Mouse (Mus musculus) lung, embryonic 14.5 days (tissue): ENCODE results near the gene Olfr487. TPM values are rescaled to one million over a fixed set of nuclear protein-coding genes. Genes with fewer than 3 reads are reported as not detected.
"Not testable (repeated sequence)": the region's sequence is repeated elsewhere in the genome, so short reads cannot be mapped to it uniquely, and the experiment has no call there.

ENCODE experiments used
- ATAC-seq: fragments of 200-750 bp; cut with Nextera tagmentation; 2 replicates; pipeline ENCODE4 v1.8.0; 2017; ENCODE audit warnings: mild to moderate bottlenecking, moderate TSS enrichment, moderate library complexity; ENCODE audit not compliant: insufficient read depth
- DNase-seq: peaks from one replicate; pipeline ENCODE4 v3.0.0-alpha.2; 2015
- H3K27ac ChIP-seq: fragments of 300-500 bp; sonication (generic); 2 replicates; pipeline ENCODE4 v1.5.1; 2014; ENCODE audit warnings: low read depth, mild to moderate bottlenecking, moderate library complexity
- H3K27me3 ChIP-seq: fragments of 300-500 bp; sonication (generic); 2 replicates; pipeline ENCODE4 v1.6.1; 2014; ENCODE audit warnings: low read length, control low read depth; ENCODE audit not compliant: insufficient read depth
- H3K36me3 ChIP-seq: fragments of 300-500 bp; sonication (generic); 2 replicates; pipeline ENCODE4 v1.6.1; 2014; ENCODE audit warnings: control low read depth; ENCODE audit not compliant: insufficient read depth
- H3K4me1 ChIP-seq: fragments of 300-500 bp; sonication (generic); 2 replicates; pipeline ENCODE4 v1.6.1; 2014; ENCODE audit warnings: antibody characterized with exemption, control low read depth; ENCODE audit not compliant: insufficient read depth
- H3K4me2 ChIP-seq: fragments of 300-500 bp; sonication (generic); 2 replicates; pipeline ENCODE4 v1.6.1; 2014; ENCODE audit warnings: mild to moderate bottlenecking
- H3K4me3 ChIP-seq: fragments of 300-500 bp; sonication (generic); 2 replicates; pipeline ENCODE4 v1.5.1; 2014; ENCODE audit warnings: low read depth, low read length
- H3K9ac ChIP-seq: fragments of 300-500 bp; sonication (generic); 2 replicates; pipeline ENCODE4 v1.6.1; 2014
- H3K9me3 ChIP-seq: fragments of 300-500 bp; sonication (generic); 2 replicates; pipeline ENCODE4 v1.6.1; 2016; ENCODE audit warnings: low read depth, low read length, control low read depth
- CTCF ChIP-seq: IDR thresholded peaks from 2 replicates; pipeline ENCODE4 v1.5.1; 2016; ENCODE audit warnings: antibody characterized with exemption, low read depth
- WGBS: fragments of 180-500 bp; shearing (Covaris S2); extraction: QIAGEN DNeasy Blood & Tissue Kit; methylation state at CpG from one replicate; pipeline ENCODE4 v1.1.7; 2014; 5-methylcytosine and 5-hydroxymethylcytosine counted together
- polyA plus RNA-seq: library from polyadenylated mRNA; unstranded; fragments of >200 nt; fragmentation: Nextera tagmentation; extraction: Ambion mirVana; gene quantifications from 2 replicates; pipeline ENCODE4 v1.2.1, GENCODE M21; 2014

The Olfr487 gene
- polyA plus RNA-seq, result not detected in 2 replicates

DNA sequence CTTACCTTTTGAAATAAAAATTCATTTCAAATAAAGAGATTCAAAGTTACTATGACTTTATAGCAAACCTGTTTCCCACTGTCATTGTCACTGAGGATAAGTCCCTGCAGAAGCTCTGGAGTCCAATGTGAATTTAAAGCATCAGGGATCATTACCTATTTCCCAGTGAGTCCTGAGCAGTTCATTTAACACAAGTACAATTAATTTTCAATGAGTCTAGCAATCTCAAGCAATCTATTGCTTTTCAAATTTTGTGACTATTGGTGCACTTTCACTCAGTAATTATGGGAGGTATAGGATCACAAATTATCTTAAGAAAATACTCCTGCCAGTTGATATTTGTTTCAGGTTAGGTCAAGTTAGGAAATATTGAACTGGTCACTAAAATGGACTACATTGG lies at the start of gene Olfr487:
Olfr487 (minus strand) TSS at position 101 of the 400 bp plus-strand sequence.
- H3K9ac ChIP-seq, H3K9me3 ChIP-seq, H3K36me3 ChIP-seq, H3K27ac ChIP-seq, H3K4me1 ChIP-seq, H3K27me3 ChIP-seq, ATAC-seq, H3K4me3 ChIP-seq, DNase-seq, H3K4me2 ChIP-seq: not testable (repeated sequence)

GRCm38 (mm10) chr7:108258247-108258646 lies 43.8 kb upstream of the Olfr487 start, which contains the start of gene Olfr488:
Gene Olfr488, minus strand, starts transcription at chr7:108258347.
- H3K9me3 ChIP-seq, result no peaks in the 10 kb centered on the region
- no peak within 1 kb of the TSS for H3K27ac ChIP-seq
- no peaks in the 10 kb centered on the region for H3K36me3 ChIP-seq
- TF ChIP-seq CTCF, result no peak
- DNase-seq (no peak), ATAC-seq (no peak)
- H3K4me2 ChIP-seq, result no peak within 1 kb of the TSS
- H3K9ac ChIP-seq, result no peak within 1 kb of the TSS
- no peaks in the 10 kb centered on the region for H3K27me3 ChIP-seq
- H3K4me3 ChIP-seq, result no peak within 1 kb of the TSS
- no peaks in the 10 kb centered on the region for H3K4me1 ChIP-seq

GRCm38 (mm10) chr7:108233551-108233950 lies 19.1 kb upstream of the Olfr487 start:
- H3K9me3 ChIP-seq, result no peaks in the 10 kb centered on the region
- H3K4me1 ChIP-seq, result no peaks in the 10 kb centered on the region
- H3K36me3 ChIP-seq, result no peaks in the 10 kb centered on the region
- 74% methylated on average over 3 of the region's 3 CpGs for WGBS
- no peak for DNase-seq
- H3K4me3 ChIP-seq, result no peak overlapping the region
- no peaks in the 10 kb centered on the region for H3K27me3 ChIP-seq
- no peak for TF ChIP-seq CTCF
- no peak overlapping the region for H3K4me2 ChIP-seq
- no peak overlapping the region for H3K27ac ChIP-seq
- no peak overlapping the region for H3K9ac ChIP-seq
- ATAC-seq, result no peak

DNA sequence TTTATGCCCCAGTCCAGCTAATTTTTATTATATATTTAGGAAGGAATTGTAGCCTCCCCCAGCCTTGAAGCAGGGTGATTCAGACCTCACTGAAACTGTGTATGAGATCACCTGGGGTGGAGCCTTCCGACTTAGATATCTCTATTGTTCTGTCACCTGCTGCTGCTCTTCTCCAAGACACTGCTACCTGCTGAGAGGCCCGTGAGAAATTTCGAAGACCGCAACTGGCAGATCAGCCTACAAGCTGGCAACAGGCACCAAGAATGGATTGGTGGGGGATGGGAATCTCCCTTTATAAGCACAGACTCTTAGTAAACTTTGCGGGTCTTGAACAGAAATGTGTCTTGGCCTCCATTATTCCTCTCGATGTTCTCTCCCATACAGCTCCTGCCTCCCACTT lies 17.5 kb downstream of the Olfr487 start:
- no peak overlapping the region for H3K4me2 ChIP-seq
- WGBS, result 76% methylated on average over 6 of the region's 6 CpGs
- H3K27ac ChIP-seq, result no peak overlapping the region
- TF ChIP-seq CTCF, result no peak
- no peak overlapping the region for H3K4me3 ChIP-seq
- H3K4me1 ChIP-seq, result no peaks in the 10 kb centered on the region
- H3K27me3 ChIP-seq, result no peaks in the 10 kb centered on the region
- no peaks in the 10 kb centered on the region for H3K36me3 ChIP-seq
- no peaks in the 10 kb centered on the region for H3K9me3 ChIP-seq
- no peak overlapping the region for H3K9ac ChIP-seq
- ATAC-seq, result no peak
- DNase-seq, result no peak

GRCm38 (mm10) chr7:108196337-108196736 lies 18.1 kb downstream of the Olfr487 start:
- H3K27me3 ChIP-seq, DNase-seq, H3K9ac ChIP-seq, H3K27ac ChIP-seq, H3K4me1 ChIP-seq, H3K4me3 ChIP-seq, H3K9me3 ChIP-seq, ATAC-seq, H3K4me2 ChIP-seq, H3K36me3 ChIP-seq: not testable (repeated sequence)
- WGBS, result 64% methylated on average over 3 of the region's 3 CpGs

GRCm38 (mm10) chr7:108192714-108193113 lies 21.7 kb downstream of the Olfr487 start:
- not testable (repeated sequence) for DNase-seq, H3K36me3 ChIP-seq, H3K4me2 ChIP-seq, H3K27ac ChIP-seq, H3K27me3 ChIP-seq, H3K4me1 ChIP-seq, H3K4me3 ChIP-seq, H3K9me3 ChIP-seq, ATAC-seq, H3K9ac ChIP-seq
- 61% methylated on average over 1 of the region's 1 CpGs for WGBS

DNA sequence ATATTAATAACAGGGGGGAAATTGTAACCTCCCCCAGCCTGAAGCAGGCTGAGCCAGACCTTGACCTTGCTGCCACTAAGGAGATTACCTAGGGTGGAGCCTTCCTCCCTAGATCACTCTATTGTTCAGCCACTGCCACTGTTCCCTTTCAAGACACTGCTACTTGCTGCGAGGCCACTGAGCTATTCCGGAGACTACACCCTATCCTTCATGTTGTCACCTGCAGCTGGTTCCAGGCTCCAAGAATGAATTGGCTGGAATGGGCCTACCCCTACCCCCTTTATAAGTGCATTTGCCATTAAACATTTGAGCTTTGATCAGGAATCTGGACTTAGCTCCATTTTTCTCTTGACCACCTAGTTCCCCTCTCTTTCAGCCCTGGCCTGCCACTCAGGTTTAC lies 23.2 kb downstream of the Olfr487 start:
- 64% methylated on average over 2 of the region's 2 CpGs for WGBS
- H3K27ac ChIP-seq, ATAC-seq, H3K4me1 ChIP-seq, H3K4me3 ChIP-seq, DNase-seq, H3K4me2 ChIP-seq, H3K36me3 ChIP-seq, H3K9ac ChIP-seq, H3K27me3 ChIP-seq, H3K9me3 ChIP-seq: not testable (repeated sequence)

DNA sequence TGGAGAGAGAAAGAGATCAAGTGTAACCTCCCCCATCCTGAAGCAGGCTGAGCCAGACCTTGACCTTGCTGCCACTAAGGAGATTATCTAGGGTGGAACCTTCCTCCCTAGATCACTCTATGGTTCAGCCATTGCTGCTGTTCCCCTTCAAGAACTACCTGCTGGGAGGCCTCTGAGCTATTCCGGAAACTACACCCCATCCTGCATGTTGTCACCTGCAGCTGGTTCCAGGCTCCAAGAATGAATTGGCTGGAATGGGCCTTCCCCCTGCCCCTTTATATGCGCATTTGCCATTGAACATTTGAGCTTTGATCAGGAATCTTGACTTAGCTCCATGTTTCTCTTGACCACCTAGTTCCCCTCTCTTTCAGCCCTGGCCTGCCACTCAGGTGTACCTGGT lies 29.2 kb downstream of the Olfr487 start:
- not testable (repeated sequence) for H3K4me3 ChIP-seq, H3K9ac ChIP-seq, H3K27me3 ChIP-seq, ATAC-seq, H3K4me1 ChIP-seq, H3K27ac ChIP-seq, H3K4me2 ChIP-seq, H3K9me3 ChIP-seq, DNase-seq, H3K36me3 ChIP-seq
- 91% methylated on average over 2 of the region's 2 CpGs for WGBS

GRCm38 (mm10) chr7:108184401-108184800 lies 30.0 kb downstream of the Olfr487 start:
- not testable (repeated sequence) for H3K4me3 ChIP-seq, H3K9ac ChIP-seq, H3K9me3 ChIP-seq, H3K27ac ChIP-seq, H3K4me1 ChIP-seq, H3K4me2 ChIP-seq, H3K27me3 ChIP-seq, H3K36me3 ChIP-seq, ATAC-seq, DNase-seq
- 64% methylated on average over 3 of the region's 3 CpGs for WGBS

DNA sequence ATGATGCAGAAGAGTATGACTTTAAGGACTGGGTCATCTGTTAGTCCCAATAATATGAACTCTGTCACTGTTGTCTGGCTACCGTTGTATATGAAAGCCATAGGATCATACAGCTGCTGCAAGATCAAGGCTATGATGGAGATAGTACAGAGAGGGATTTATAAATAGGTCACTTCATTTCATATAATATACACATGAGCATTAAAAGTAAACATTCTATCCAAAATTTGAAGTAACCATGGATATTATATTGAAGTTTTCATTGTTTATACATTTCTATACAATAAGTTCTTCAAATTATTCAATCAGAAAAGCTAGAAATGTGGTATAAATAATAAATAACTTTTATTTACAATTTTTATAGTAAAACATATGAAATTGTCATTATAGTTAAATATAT lies 41.8 kb downstream of the Olfr487 start, which contains the start of gene Olfr486:
Olfr486 (minus strand) TSS at position 101 of the 400 bp plus-strand sequence.
- H3K4me1 ChIP-seq, H3K36me3 ChIP-seq, H3K4me3 ChIP-seq, H3K4me2 ChIP-seq, H3K9me3 ChIP-seq, H3K27me3 ChIP-seq, H3K9ac ChIP-seq, H3K27ac ChIP-seq, DNase-seq, ATAC-seq: not testable (repeated sequence)
- WGBS, result 90% methylated on average over 1 of the region's 1 CpGs
